In genomic region chr13:92774887-92775286, GRCm38 (mm10) we compare ENCODE assay signal across 18 mouse cellular contexts. TPM values are rescaled to one million over a fixed set of nuclear protein-coding genes. Genes with fewer than 3 reads are reported as not detected.
DNase-seq lines count a peak whose midpoint lies in the region; ATAC-seq lines count a peak whose summit lies in the region.
"Had no signal": no experiment of that assay in that cellular context is flagged by ENCODE, and none has a peak within 500 bp of the region (broad histone marks: within the 10 kb centered on the region; RNA-seq: fewer than 3 reads in every experiment).

No protein-coding gene starts in this region.

- no peak for ATAC-seq in inflammation-experienced regulatory T-cells, adult 6 months
- ATAC-seq: hindbrain, postnatal 0 days had no signal

- intact Hi-C loops in gastrocnemius, postnatal 36 days (cut with DNase I), result no loop called here

- peak; percentile 17 for DNase-seq in adrenal gland, adult 8-10 months
- no peak for DNase-seq in adrenal gland, adult 18-20 months (ENCODE audit: low spot score in 2 of 2)
- DNase-seq in 3134 (ENCODE audit: extremely low read depth, insufficient read length, low spot score), result peak; percentile 23
- DNase-seq in NIH3T3 (ENCODE audit: low read depth), result peak; percentile 55
- DNase-seq in gonadal fat pad, adult 2 months (ENCODE audit: low read depth), result peak; percentile 98
- no peak for DNase-seq in gastrocnemius, postnatal 36 days
- no peak for DNase-seq in heart, adult 11 months
- DNase-seq: B cell, adult 2 months; cerebellum, adult 18-20 months; cerebellum, postnatal 25 days; kidney, adult 11 months; liver, embryonic 13.5 days; lung, postnatal 10 days; right cerebral cortex, adult 18-20 months had no signal

RNA-seq across cellular contexts. Expression of gene Thbs4, which starts 19.7 kb away (rescaled TPM):
- 1 to 10 TPM; 2.5 to 4.6 (median 3.3) TPM for total RNA-seq in adrenal gland, adult 8-10 months (2022)
- 1 to 10 TPM; 2.2 to 7.7 TPM for total RNA-seq in adrenal gland, adult 18-20 months (2021)
- 0.45 and 0.46 TPM in 2 replicates for polyA plus RNA-seq in gonadal fat pad, adult 2 months (2012; rRNA removed)
- total RNA-seq in gastrocnemius, postnatal 36 days (2021), result 100 to 1,000 TPM in 1 of 2 experiments, 10 to 100 TPM in 1; 87.5 to 122 TPM
- polyA plus RNA-seq in inflammation-experienced regulatory T-cells, adult 6 months (2017; shearing (Covaris generic)), result not detected
- total RNA-seq: megakaryocyte-erythroid progenitor cell, adult 5-6 weeks; monocyte, adult 5-6 weeks had no signal

Comparison
In these comparisons a context has a peak if more than half of its experiments do, and no peak if none do; other contexts are left out.
1. DNase-seq: peak in adrenal gland, adult 8-10 months (single experiment), 3134 (single experiment), NIH3T3 (single experiment) and gonadal fat pad, adult 2 months (single experiment); none in adrenal gland, adult 18-20 months (0 of 2), gastrocnemius, postnatal 36 days (0 of 2) and heart, adult 11 months (single experiment).
2. RNA of gene Thbs4, which starts 19.7 kb away (total RNA-seq): 87.5 to 122 TPM in gastrocnemius, postnatal 36 days; 2.2 to 7.7 TPM in adrenal gland, adult 18-20 months and 2.5 to 4.6 TPM in adrenal gland, adult 8-10 months; every median in the first group is over 10 times any median in the second.